Mouse (Mus musculus) heart, adult 2 months (tissue): ENCODE data around the gene Gpr3.

ENCODE experiments used
- CTCF ChIP-seq: fragments of 200-600 bp; IDR thresholded peaks from 2 replicates; pipeline ENCODE4 v1.8.1; 2022; ENCODE audit warnings: antibody characterized with exemption, mild to moderate bottlenecking, moderate library complexity
- POLR2A ChIP-seq: fragments of 200-500 bp; IDR thresholded peaks from 2 replicates; pipeline ENCODE4 v1.6.1; 2011; ENCODE audit warnings: mild to moderate bottlenecking, low read depth, low read length, control low read depth; ENCODE audit not compliant: insufficient read depth

GRCm38 (mm10) chr4:133255392-133255791, 43.1 kb upstream of the Gpr3 start:
- no peak for TF ChIP-seq CTCF
- TF ChIP-seq POLR2A: no peak
